9 mouse cellular contexts compared by ENCODE assay signal in genomic region chr5:107867970-107868904, GRCm38 (mm10). TPM values are rescaled to one million over a fixed set of nuclear protein-coding genes. Genes with fewer than 3 reads are reported as not detected.
DNase-seq lines count a peak whose midpoint lies in the region; ATAC-seq and TF ChIP-seq lines count a peak whose summit lies in the region.
"Had no signal": no experiment of that assay in that cellular context is flagged by ENCODE, and none has a peak within 500 bp of the region (broad histone marks: within the 10 kb centered on the region; RNA-seq: fewer than 3 reads in every experiment).

No protein-coding gene starts in this region.

- no peaks in the 10 kb centered on the region for H3K4me1 ChIP-seq in forebrain, postnatal 0 days (ENCODE audit: insufficient read depth)
- H3K4me1 ChIP-seq in hindbrain, embryonic 10.5 days (replicated peaks) = peaks cover 15% of the 10 kb centered on the region

- H3K27ac ChIP-seq in forebrain, postnatal 0 days (ENCODE audit: low read depth, low read length) = peak overlapping the region; percentile 77
- peak overlapping the region; percentile 96 for H3K27ac ChIP-seq in hindbrain, embryonic 10.5 days

- no peaks in the 10 kb centered on the region for H3K27me3 ChIP-seq in forebrain, postnatal 0 days (ENCODE audit: insufficient read depth, low read length)
- H3K27me3 ChIP-seq in hindbrain, embryonic 10.5 days (ENCODE audit: insufficient read depth, poor library complexity, severe bottlenecking) = peaks cover 13% of the 10 kb centered on the region; the same call in 1 of the 2 replicates

- peak; percentile 81 for DNase-seq in Muller cell, postnatal 12 days (ENCODE audit: inconsistent ontology term)
- peak; percentile 43 for DNase-seq in cerebellum, adult 8-10 months
- DNase-seq in forebrain, postnatal 0 days = peak; percentile 48
- DNase-seq in hindbrain, embryonic 10.5 days (ENCODE audit: low spot score) = peak; percentile 67
- peak; percentile 36 to 57 for DNase-seq in left cerebral cortex, postnatal 25 days (ENCODE audit: low spot score in 2 of 2)
- peak; percentile 59 to 60 for DNase-seq in right cerebral cortex, postnatal 10 days (ENCODE audit: low spot score in 2 of 2)
- peak; percentile 50 to 63 for DNase-seq in urinary bladder, postnatal 4 days (ENCODE audit: low spot score in 2 of 2)

- peak overlapping the region; percentile 59 for H3K4me3 ChIP-seq in forebrain, postnatal 0 days (ENCODE audit: low read depth, low read length)
- peak overlapping the region; percentile 91 for H3K4me3 ChIP-seq in hindbrain, embryonic 10.5 days

- H3K9me3 ChIP-seq in forebrain, postnatal 0 days (ENCODE audit: low read length) = no peaks in the 10 kb centered on the region
- no peaks in the 10 kb centered on the region for H3K9me3 ChIP-seq in hindbrain, embryonic 10.5 days

- peak; percentile 70 for ATAC-seq in forebrain, postnatal 0 days
- ATAC-seq in megakaryocyte progenitor cell, adult 5-6 weeks (replicated peaks; ENCODE audit: poor library complexity) = peak; percentile 45

- WGBS in forebrain, postnatal 0 days = under 1% methylated on average over 76 of the region's 82 CpGs
- under 1% methylated on average over 82 of the region's 82 CpGs for WGBS in hindbrain, embryonic 10.5 days

- peak overlapping the region; percentile 71 for H3K9ac ChIP-seq in forebrain, postnatal 0 days

- H3K4me2 ChIP-seq in forebrain, postnatal 0 days (ENCODE audit: low read depth) = peak overlapping the region; percentile 72

- intact Hi-C loops in left cerebral cortex, postnatal 25 days (cut with DNase I) = loop anchor here (5.0 kb wide), 1 partner anchor 34 kb away; the partner anchor contains the start of gene Rpl5

- no peak for TF ChIP-seq CTCF in forebrain, postnatal 0 days (IDR thresholded peaks at IDR 0.05; ENCODE audit: low read depth)

- H3K36me3 ChIP-seq in forebrain, postnatal 0 days (ENCODE audit: insufficient read depth) = no peaks in the 10 kb centered on the region
- H3K36me3 ChIP-seq in hindbrain, embryonic 10.5 days = no peaks in the 10 kb centered on the region

RNA-seq across cellular contexts. Expression of gene Evi5, which starts 6.7 kb away (rescaled TPM):
- total RNA-seq in forebrain, postnatal 0 days (2014; rRNA removed) = 61.9 and 66.9 TPM in 2 replicates
- polyA plus RNA-seq in forebrain, postnatal 0 days (2015; fragmentation: Nextera tagmentation; extraction: Ambion mirVana) = 40.3 and 59.6 TPM in 2 replicates
- polyA plus RNA-seq in hindbrain, embryonic 10.5 days (2016; fragmentation: Nextera tagmentation; extraction: Ambion mirVana) = 48.4 and 51.8 TPM in 2 replicates
- total RNA-seq in left cerebral cortex, postnatal 25 days (2021) = 10 to 100 TPM; 71.4 to 78.3 TPM
- total RNA-seq in megakaryocyte progenitor cell, adult 5-6 weeks (2015) = 19.5 and 21.4 TPM in 2 replicates
- 12.2 and 16.6 TPM in 2 replicates for total RNA-seq in megakaryocyte progenitor cell, adult 5-6 weeks (2017)

RNA-seq across cellular contexts. Expression of gene Rpl5, which starts 32.1 kb away (rescaled TPM):
- 195 and 203 TPM in 2 replicates for total RNA-seq in forebrain, postnatal 0 days (2014; rRNA removed)
- polyA plus RNA-seq in forebrain, postnatal 0 days (2015; fragmentation: Nextera tagmentation; extraction: Ambion mirVana) = 65.7 and 74.2 TPM in 2 replicates
- polyA plus RNA-seq in hindbrain, embryonic 10.5 days (2016; fragmentation: Nextera tagmentation; extraction: Ambion mirVana) = 61.9 and 81.3 TPM in 2 replicates
- total RNA-seq in left cerebral cortex, postnatal 25 days (2021) = 10 to 100 TPM; 60.7 to 67.6 TPM
- total RNA-seq in megakaryocyte progenitor cell, adult 5-6 weeks (2015) = 475 and 483 TPM in 2 replicates
- 228 and 280 TPM in 2 replicates for total RNA-seq in megakaryocyte progenitor cell, adult 5-6 weeks (2017)

RNA-seq across cellular contexts. Expression of gene Ube2d2b, which starts 38.3 kb away (rescaled TPM):
- not detected in 2 replicates for total RNA-seq in forebrain, postnatal 0 days (2014; rRNA removed)
- polyA plus RNA-seq in forebrain, postnatal 0 days (2015; fragmentation: Nextera tagmentation; extraction: Ambion mirVana) = not detected in 2 replicates
- 0.09 and 0.44 TPM in 2 replicates for polyA plus RNA-seq in hindbrain, embryonic 10.5 days (2016; fragmentation: Nextera tagmentation; extraction: Ambion mirVana)
- not detected for total RNA-seq in left cerebral cortex, postnatal 25 days (2021)
- total RNA-seq in megakaryocyte progenitor cell, adult 5-6 weeks (2015) = not detected in 2 replicates
- not detected in 2 replicates for total RNA-seq in megakaryocyte progenitor cell, adult 5-6 weeks (2017)
- total RNA-seq: left cerebral cortex, postnatal 14 days had no signal

Comparison
In these comparisons a context has a peak if more than half of its experiments do, and no peak if none do; other contexts are left out.
1. Peak in every context shown above with its lines: DNase-seq, ATAC-seq, H3K4me3 ChIP-seq and H3K27ac ChIP-seq.